Mouse (Mus musculus) heart, embryonic 16.5 days (tissue): ENCODE data around the gene Slc23a4. TPM values are rescaled to one million over a fixed set of nuclear protein-coding genes. Genes with fewer than 3 reads are reported as not detected.
A peak's percentile ranks its signal among the peaks of the same experiment; 100 is the strongest.

Source experiments
- ATAC-seq: fragments of 200-750 bp; cut with Nextera tagmentation; replicated peaks from 2 replicates; pipeline ENCODE4 v1.8.0; 2017; ENCODE audit warnings: moderate number of reproducible peaks; ENCODE audit not compliant: insufficient read depth, low FRiP score; ENCODE audit errors: extremely low read depth
- H3K27ac ChIP-seq: fragments of 300-500 bp; sonication (generic); 2 replicates; pipeline ENCODE4 v1.5.1; 2014; ENCODE audit warnings: mild to moderate bottlenecking, low read length, control low read depth, moderate library complexity
- H3K27me3 ChIP-seq: fragments of 300-500 bp; sonication (generic); 2 replicates; pipeline ENCODE4 v1.6.1; 2014; ENCODE audit warnings: low read length, mixed read lengths; ENCODE audit not compliant: control insufficient read depth, insufficient read depth
- H3K36me3 ChIP-seq: fragments of 300-500 bp; sonication (generic); 2 replicates; pipeline ENCODE4 v1.6.1; 2014; ENCODE audit not compliant: control insufficient read depth, insufficient read depth
- H3K4me1 ChIP-seq: fragments of 300-500 bp; sonication (generic); 2 replicates; pipeline ENCODE4 v1.6.1; 2014; ENCODE audit warnings: low read length, mixed read lengths; ENCODE audit not compliant: control insufficient read depth, insufficient read depth
- H3K4me2 ChIP-seq: fragments of 300-500 bp; sonication (generic); 2 replicates; pipeline ENCODE4 v1.6.1; 2014; ENCODE audit warnings: low read depth, mild to moderate bottlenecking, control low read depth, low read length
- H3K4me3 ChIP-seq: fragments of 300-500 bp; sonication (generic); 2 replicates; pipeline ENCODE4 v1.5.1; 2014; ENCODE audit warnings: mild to moderate bottlenecking, control low read depth, low read length
- H3K9ac ChIP-seq: fragments of 300-500 bp; sonication (generic); 2 replicates; pipeline ENCODE4 v1.6.1; 2014; ENCODE audit warnings: low read length, control low read depth
- H3K9me3 ChIP-seq: fragments of 300-500 bp; sonication (generic); replicated peaks from 2 replicates; pipeline ENCODE4 v1.6.1; 2016; ENCODE audit warnings: low read length; ENCODE audit not compliant: control insufficient read depth
- WGBS: fragments of 180-500 bp; shearing (Covaris S2); extraction: QIAGEN DNeasy Blood & Tissue Kit; methylation state at CpG from one replicate; pipeline ENCODE4 v1.1.7; 2014; 5-methylcytosine and 5-hydroxymethylcytosine counted together
- polyA plus RNA-seq: library from polyadenylated mRNA; unstranded; fragments of >200 nt; fragmentation: Nextera tagmentation; extraction: Ambion mirVana; gene quantifications from 2 replicates; pipeline ENCODE4 v1.2.1, GENCODE M21; 2015

Slc23a4 gene
- 0.79 and 1.7 TPM in 2 replicates for polyA plus RNA-seq

GRCm38 (mm10) chr6:34988081-34988761 lies at the start of gene Slc23a4:
TSS of gene Slc23a4 (minus strand) at chr6:34988404.
- Histone ChIP-seq H3K9ac (no peak within 1 kb of the TSS), H3K4me3 (no peak within 1 kb of the TSS)

GRCm38 (mm10) chr6:35033341-35033740 lies 45.1 kb upstream of the Slc23a4 start:
- Histone ChIP-seq H3K4me3 (no peak overlapping the region), H3K27ac (no peak overlapping the region), H3K9me3 (no peaks in the 10 kb centered on the region), H3K4me1 (peaks cover 7% of the 10 kb centered on the region), H3K36me3 (peaks cover 7% of the 10 kb centered on the region; the same call in 1 of the 2 replicates), H3K27me3 (no peaks in the 10 kb centered on the region), H3K9ac (no peak overlapping the region), H3K4me2 (no peak overlapping the region)
- WGBS, result 90% methylated on average over 11 of the region's 11 CpGs
- no peak for ATAC-seq

More at GRCm38 (mm10) chr6:34988081-34988761, at the start of gene Slc23a4:
- ATAC-seq, result no peak; the same call in 1 of the 2 replicates
- WGBS, result 14% methylated on average over 20 of the region's 20 CpGs
- Histone ChIP-seq H3K27ac (no peak within 1 kb of the TSS), H3K36me3 (no peaks in the 10 kb centered on the region), H3K27me3 (no peaks in the 10 kb centered on the region), H3K9me3 (no peaks in the 10 kb centered on the region), H3K4me1 (peaks cover 5% of the 10 kb centered on the region; the same call in 1 of the 2 replicates), H3K4me2 (peak within 1 kb of the TSS; percentile 41)

GRCm38 (mm10) chr6:35032704-35033103 lies 44.5 kb upstream of the Slc23a4 start:
- Histone ChIP-seq H3K27me3 (no peaks in the 10 kb centered on the region), H3K4me1 (peaks cover 7% of the 10 kb centered on the region), H3K9me3 (no peaks in the 10 kb centered on the region), H3K9ac (no peak overlapping the region), H3K27ac (no peak overlapping the region), H3K4me3 (no peak overlapping the region), H3K4me2 (no peak overlapping the region), H3K36me3 (peaks cover 7% of the 10 kb centered on the region; the same call in 1 of the 2 replicates)
- 64% methylated on average over 2 of the region's 2 CpGs for WGBS
- ATAC-seq, result no peak

GRCm38 (mm10) chr6:35030811-35031210 lies 42.6 kb upstream of the Slc23a4 start:
- Histone ChIP-seq H3K27ac (no peak overlapping the region), H3K4me1 (peaks cover 2% of the 10 kb centered on the region; the same call in 1 of the 2 replicates), H3K4me2 (no peak overlapping the region), H3K9ac (no peak overlapping the region), H3K36me3 (no peaks in the 10 kb centered on the region), H3K4me3 (no peak overlapping the region), H3K27me3 (no peaks in the 10 kb centered on the region), H3K9me3 (no peaks in the 10 kb centered on the region)
- 90% methylated on average over 4 of the region's 4 CpGs for WGBS
- no peak for ATAC-seq

GRCm38 (mm10) chr6:35030226-35030625 lies 42.0 kb upstream of the Slc23a4 start:
- WGBS, result 86% methylated on average over 6 of the region's 6 CpGs

GRCm38 (mm10) chr6:35028023-35028422 lies 39.8 kb upstream of the Slc23a4 start:
- H3K27me3 ChIP-seq, result no peaks in the 10 kb centered on the region
- no peak overlapping the region for H3K27ac ChIP-seq
- no peaks in the 10 kb centered on the region for H3K9me3 ChIP-seq
- H3K4me2 ChIP-seq, result no peak overlapping the region
- peaks cover 2% of the 10 kb centered on the region; the same call in 1 of the 2 replicates for H3K4me1 ChIP-seq
- no peaks in the 10 kb centered on the region; the same call in 1 of the 2 replicates for H3K36me3 ChIP-seq
- no peak overlapping the region for H3K4me3 ChIP-seq
- no peak for ATAC-seq
- H3K9ac ChIP-seq, result no peak overlapping the region
- WGBS, result 89% methylated on average over 2 of the region's 2 CpGs

More at GRCm38 (mm10) chr6:35030226-35030625, 42.0 kb upstream of the Slc23a4 start:
- Histone ChIP-seq H3K4me2 (no peak overlapping the region), H3K9me3 (no peaks in the 10 kb centered on the region), H3K4me3 (no peak overlapping the region), H3K4me1 (peaks cover 2% of the 10 kb centered on the region; the same call in 1 of the 2 replicates), H3K36me3 (no peaks in the 10 kb centered on the region), H3K27me3 (no peaks in the 10 kb centered on the region), H3K9ac (no peak overlapping the region), H3K27ac (no peak overlapping the region)
- ATAC-seq, result no peak

GRCm38 (mm10) chr6:35027257-35027656 lies 39.1 kb upstream of the Slc23a4 start:
- H3K27me3 ChIP-seq, result no peaks in the 10 kb centered on the region
- H3K9me3 ChIP-seq, result no peaks in the 10 kb centered on the region
- H3K4me1 ChIP-seq, result no peaks in the 10 kb centered on the region
- no peak overlapping the region for H3K4me2 ChIP-seq
- WGBS, result 77% methylated on average over 6 of the region's 6 CpGs
- H3K36me3 ChIP-seq, result no peaks in the 10 kb centered on the region; the same call in 1 of the 2 replicates
- no peak overlapping the region for H3K27ac ChIP-seq
- no peak for ATAC-seq
- H3K9ac ChIP-seq, result no peak overlapping the region
- no peak overlapping the region for H3K4me3 ChIP-seq

GRCm38 (mm10) chr6:35016624-35017023 lies 28.4 kb upstream of the Slc23a4 start:
- Histone ChIP-seq H3K36me3 (no peaks in the 10 kb centered on the region), H3K4me3 (no peak overlapping the region), H3K9ac (no peak overlapping the region), H3K27ac (no peak overlapping the region), H3K9me3 (no peaks in the 10 kb centered on the region), H3K4me2 (no peak overlapping the region), H3K27me3 (no peaks in the 10 kb centered on the region), H3K4me1 (peaks cover 7% of the 10 kb centered on the region; the same call in 1 of the 2 replicates)
- 89% methylated on average over 5 of the region's 5 CpGs for WGBS
- ATAC-seq, result no peak

GRCm38 (mm10) chr6:35011953-35012352 lies 23.7 kb upstream of the Slc23a4 start:
- Histone ChIP-seq H3K27me3 (no peaks in the 10 kb centered on the region), H3K4me3 (no peak overlapping the region), H3K4me1 (0 out of 2 replicates have a peak, but pooled peaks cover 2% of the 10 kb centered on the region), H3K9ac (no peak overlapping the region), H3K27ac (no peak overlapping the region), H3K9me3 (no peaks in the 10 kb centered on the region; the same call in 1 of the 2 replicates), H3K4me2 (no peak overlapping the region), H3K36me3 (no peaks in the 10 kb centered on the region)
- WGBS, result 70% methylated on average over 1 of the region's 1 CpGs
- ATAC-seq, result no peak
